Mouse (Mus musculus) heart, embryonic 16.5 days (tissue): Measurements from ENCODE around the gene Raver1. TPM values are rescaled to one million over a fixed set of nuclear protein-coding genes. Genes with fewer than 3 reads are reported as not detected.

Experiments used
- ATAC-seq: fragments of 200-750 bp; cut with Nextera tagmentation; replicated peaks from 2 replicates; pipeline ENCODE4 v1.8.0; 2017; ENCODE audit warnings: moderate number of reproducible peaks; ENCODE audit not compliant: insufficient read depth, low FRiP score; ENCODE audit errors: extremely low read depth
- H3K27ac ChIP-seq: fragments of 300-500 bp; sonication (generic); 2 replicates; pipeline ENCODE4 v1.5.1; 2014; ENCODE audit warnings: mild to moderate bottlenecking, low read length, control low read depth, moderate library complexity
- H3K27me3 ChIP-seq: fragments of 300-500 bp; sonication (generic); 2 replicates; pipeline ENCODE4 v1.6.1; 2014; ENCODE audit warnings: low read length, mixed read lengths; ENCODE audit not compliant: control insufficient read depth, insufficient read depth
- H3K36me3 ChIP-seq: fragments of 300-500 bp; sonication (generic); 2 replicates; pipeline ENCODE4 v1.6.1; 2014; ENCODE audit not compliant: control insufficient read depth, insufficient read depth
- H3K4me1 ChIP-seq: fragments of 300-500 bp; sonication (generic); 2 replicates; pipeline ENCODE4 v1.6.1; 2014; ENCODE audit warnings: low read length, mixed read lengths; ENCODE audit not compliant: control insufficient read depth, insufficient read depth
- H3K4me2 ChIP-seq: fragments of 300-500 bp; sonication (generic); 2 replicates; pipeline ENCODE4 v1.6.1; 2014; ENCODE audit warnings: low read depth, mild to moderate bottlenecking, control low read depth, low read length
- H3K4me3 ChIP-seq: fragments of 300-500 bp; sonication (generic); 2 replicates; pipeline ENCODE4 v1.5.1; 2014; ENCODE audit warnings: mild to moderate bottlenecking, control low read depth, low read length
- H3K9ac ChIP-seq: fragments of 300-500 bp; sonication (generic); 2 replicates; pipeline ENCODE4 v1.6.1; 2014; ENCODE audit warnings: low read length, control low read depth
- H3K9me3 ChIP-seq: fragments of 300-500 bp; sonication (generic); replicated peaks from 2 replicates; pipeline ENCODE4 v1.6.1; 2016; ENCODE audit warnings: low read length; ENCODE audit not compliant: control insufficient read depth
- WGBS: fragments of 180-500 bp; shearing (Covaris S2); extraction: QIAGEN DNeasy Blood & Tissue Kit; methylation state at CpG from one replicate; pipeline ENCODE4 v1.1.7; 2014; 5-methylcytosine and 5-hydroxymethylcytosine counted together
- polyA plus RNA-seq: library from polyadenylated mRNA; unstranded; fragments of >200 nt; fragmentation: Nextera tagmentation; extraction: Ambion mirVana; gene quantifications from 2 replicates; pipeline ENCODE4 v1.2.1, GENCODE M21; 2015

The Raver1 gene
- polyA plus RNA-seq, 1 experiment from 2014 or later: 49.3 TPM

DNA sequence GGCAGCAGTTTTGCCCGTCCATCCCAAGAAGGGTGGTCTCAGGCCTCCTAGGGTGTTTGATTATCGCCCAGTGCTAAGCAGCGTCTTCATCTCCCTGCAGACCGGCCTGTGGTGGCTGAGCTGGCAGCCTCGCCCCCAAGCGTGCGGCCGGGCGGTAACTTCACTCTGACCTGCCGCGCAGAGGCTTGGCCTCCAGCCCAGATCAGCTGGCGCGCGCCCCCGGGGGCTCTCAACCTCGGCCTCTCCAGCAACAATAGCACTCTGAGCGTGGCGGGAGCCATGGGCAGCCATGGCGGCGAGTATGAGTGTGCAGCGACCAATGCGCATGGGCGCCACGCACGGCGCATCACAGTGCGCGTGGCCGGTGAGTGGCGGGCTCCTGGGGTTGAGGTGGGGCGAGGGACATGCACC lies 54.3 kb downstream of the Raver1 start:
- ATAC-seq: peak; percentile 67
- peak overlapping the region; percentile 34 for H3K4me3 ChIP-seq
- peak overlapping the region; percentile 60 for H3K9ac ChIP-seq
- peak overlapping the region; percentile 52; the same call in 1 of the 2 replicates for H3K27ac ChIP-seq
- H3K36me3 ChIP-seq: no peaks in the 10 kb centered on the region
- no peaks in the 10 kb centered on the region for H3K9me3 ChIP-seq
- 2% methylated on average over 31 of the region's 31 CpGs for WGBS
- H3K4me1 ChIP-seq: peaks cover 25% of the 10 kb centered on the region
- H3K27me3 ChIP-seq: peaks cover 55% of the 10 kb centered on the region
- peak overlapping the region; percentile 71 for H3K4me2 ChIP-seq

DNA sequence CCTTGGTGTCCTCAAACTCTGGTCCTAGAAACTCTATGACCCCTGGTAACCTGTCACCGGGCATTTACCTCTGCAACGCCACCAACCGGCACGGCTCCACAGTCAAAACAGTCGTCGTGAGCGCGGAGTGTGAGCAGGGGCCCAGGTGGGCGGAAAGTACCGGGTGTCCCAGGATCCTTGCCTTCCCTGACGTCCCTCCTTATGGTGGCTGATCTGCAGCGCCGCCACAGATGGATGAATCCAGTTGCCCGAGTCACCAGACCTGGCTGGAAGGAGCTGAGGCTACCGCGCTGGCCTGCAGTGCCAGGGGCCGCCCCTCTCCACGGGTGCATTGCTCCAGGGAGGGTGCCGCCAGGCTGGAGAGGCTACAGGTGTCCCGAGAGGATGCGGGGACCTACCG lies 55.1 kb downstream of the Raver1 start:
- H3K4me3 ChIP-seq: no peak overlapping the region; the same call in none of the 2 replicates
- no peaks in the 10 kb centered on the region for H3K36me3 ChIP-seq
- WGBS: 3% methylated on average over 22 of the region's 22 CpGs
- no peaks in the 10 kb centered on the region for H3K9me3 ChIP-seq
- peaks cover 64% of the 10 kb centered on the region for H3K27me3 ChIP-seq
- H3K27ac ChIP-seq: no peak overlapping the region
- ATAC-seq: no peak
- H3K9ac ChIP-seq: no peak overlapping the region
- H3K4me1 ChIP-seq: peaks cover 31% of the 10 kb centered on the region
- H3K4me2 ChIP-seq: peak overlapping the region; percentile 71

- ATAC-seq: no peak
- Histone ChIP-seq H3K4me3 (peak overlapping the region; percentile 6; the same call in 1 of the 2 replicates), H3K4me2 (peak overlapping the region; percentile 71; the same call in 1 of the 2 replicates), H3K27ac (no peak overlapping the region), H3K27me3 (peaks cover 65% of the 10 kb centered on the region), H3K9me3 (no peaks in the 10 kb centered on the region), H3K36me3 (no peaks in the 10 kb centered on the region), H3K4me1 (peaks cover 33% of the 10 kb centered on the region), H3K9ac (no peak overlapping the region)
- WGBS: 12% methylated on average over 20 of the region's 20 CpGs
Measured at GRCm38 (mm10) chr9:21036161-21036560, 55.6 kb downstream of the Raver1 start.

DNA sequence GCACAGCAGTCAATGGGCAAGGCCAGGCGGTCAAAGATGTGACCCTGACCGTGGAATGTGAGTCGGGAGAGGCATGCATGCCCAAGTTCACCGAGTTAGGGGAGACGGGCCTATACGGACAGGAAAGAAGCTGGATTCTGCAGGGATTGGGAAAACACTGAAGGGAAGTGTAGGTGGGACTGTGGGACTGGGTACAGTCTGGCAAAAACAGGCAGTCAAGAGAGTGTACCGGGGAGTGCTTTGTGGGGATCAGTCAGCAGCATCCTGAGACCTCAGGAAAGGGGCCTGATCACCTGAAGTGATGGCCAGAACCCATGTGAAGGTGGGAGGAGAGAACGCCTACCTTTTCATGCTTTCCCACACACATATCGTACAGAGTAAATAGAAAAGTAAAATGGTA lies 56.2 kb downstream of the Raver1 start:
- no peak for ATAC-seq
- H3K4me1 ChIP-seq: peaks cover 39% of the 10 kb centered on the region
- no peak overlapping the region for H3K27ac ChIP-seq
- H3K9ac ChIP-seq: no peak overlapping the region
- H3K4me2 ChIP-seq: no peak overlapping the region
- no peak overlapping the region for H3K4me3 ChIP-seq
- H3K9me3 ChIP-seq: no peaks in the 10 kb centered on the region
- H3K36me3 ChIP-seq: no peaks in the 10 kb centered on the region
- H3K27me3 ChIP-seq: peaks cover 65% of the 10 kb centered on the region
- 34% methylated on average over 9 of the region's 9 CpGs for WGBS

DNA sequence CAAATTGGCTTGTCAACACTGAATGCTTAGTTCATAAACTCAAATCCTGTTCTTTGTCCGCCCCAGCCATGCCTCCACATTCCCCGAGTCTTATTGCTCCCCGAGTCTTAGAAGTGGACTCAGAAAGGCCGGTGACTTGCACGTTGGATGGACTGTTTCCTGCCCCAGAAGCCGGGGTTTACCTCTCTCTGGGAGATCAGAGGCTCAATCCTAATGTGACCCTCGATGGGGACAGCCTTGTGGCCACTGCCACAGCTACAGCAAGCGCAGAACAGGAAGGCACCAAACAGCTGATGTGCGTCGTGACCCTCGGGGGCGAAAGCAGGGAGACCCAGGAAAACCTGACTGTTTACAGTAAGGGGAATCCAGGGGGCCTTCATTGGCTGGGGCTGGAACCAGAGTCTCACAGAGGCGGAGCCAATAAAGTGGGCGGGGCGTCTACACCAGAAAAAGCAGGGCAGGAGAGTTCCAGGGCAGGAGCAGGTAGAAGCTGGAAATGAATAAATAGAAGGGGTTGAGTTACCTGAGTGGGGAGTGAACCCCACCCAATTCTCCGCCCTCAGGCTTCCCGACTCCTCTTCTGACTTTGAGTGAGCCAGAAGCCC lies 57.2 kb downstream of the Raver1 start:
- no peak for ATAC-seq
- H3K36me3 ChIP-seq: no peaks in the 10 kb centered on the region
- H3K4me3 ChIP-seq: 0 out of 2 replicates have a peak overlapping the region, but pooled peaks have one; percentile 6
- H3K9me3 ChIP-seq: no peaks in the 10 kb centered on the region
- H3K9ac ChIP-seq: no peak overlapping the region
- WGBS: 4% methylated on average over 17 of the region's 17 CpGs
- peaks cover 48% of the 10 kb centered on the region for H3K4me1 ChIP-seq
- H3K27me3 ChIP-seq: peaks cover 65% of the 10 kb centered on the region
- no peak overlapping the region for H3K4me2 ChIP-seq
- no peak overlapping the region for H3K27ac ChIP-seq

GRCm38 (mm10) chr9:21033136-21033535 lies 58.7 kb downstream of the Raver1 start:
- under 1% methylated on average over 34 of the region's 34 CpGs for WGBS
- Histone ChIP-seq H3K4me2 (peak overlapping the region; percentile 95), H3K4me3 (peak overlapping the region; percentile 60), H3K27me3 (peaks cover 61% of the 10 kb centered on the region), H3K27ac (no peak overlapping the region), H3K9me3 (no peaks in the 10 kb centered on the region), H3K4me1 (peaks cover 55% of the 10 kb centered on the region), H3K9ac (peak overlapping the region; percentile 62), H3K36me3 (no peaks in the 10 kb centered on the region)
- 0 out of 2 replicates have a peak, but pooled peaks have one; percentile 28 for ATAC-seq

DNA sequence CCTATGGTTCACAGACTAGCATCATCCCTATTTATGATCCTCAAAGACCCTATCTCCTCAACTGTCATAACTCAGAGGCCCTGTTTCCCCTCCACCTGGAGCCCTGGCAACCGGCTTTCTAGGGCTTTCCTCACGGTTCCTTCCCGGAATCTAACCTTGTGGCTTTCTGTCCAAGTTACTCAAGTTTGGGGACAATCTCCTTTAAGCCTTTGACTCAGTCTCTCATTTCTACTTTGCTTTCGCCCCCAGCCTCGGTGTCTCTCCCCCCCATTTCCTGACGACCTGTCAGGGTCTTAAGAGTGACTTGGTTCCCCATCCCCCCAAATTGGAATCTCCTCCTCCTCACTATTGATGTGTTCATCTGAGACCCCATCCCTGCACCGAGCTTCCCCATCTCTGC lies 59.3 kb downstream of the Raver1 start:
- Histone ChIP-seq H3K27ac (no peak overlapping the region), H3K9ac (no peak overlapping the region; the same call in 1 of the 2 replicates), H3K4me3 (peak overlapping the region; percentile 62), H3K4me2 (peak overlapping the region; percentile 95), H3K9me3 (no peaks in the 10 kb centered on the region), H3K36me3 (no peaks in the 10 kb centered on the region), H3K4me1 (peaks cover 50% of the 10 kb centered on the region), H3K27me3 (peaks cover 55% of the 10 kb centered on the region)
- no peak for ATAC-seq
- WGBS: 3% methylated on average over 7 of the region's 7 CpGs

DNA sequence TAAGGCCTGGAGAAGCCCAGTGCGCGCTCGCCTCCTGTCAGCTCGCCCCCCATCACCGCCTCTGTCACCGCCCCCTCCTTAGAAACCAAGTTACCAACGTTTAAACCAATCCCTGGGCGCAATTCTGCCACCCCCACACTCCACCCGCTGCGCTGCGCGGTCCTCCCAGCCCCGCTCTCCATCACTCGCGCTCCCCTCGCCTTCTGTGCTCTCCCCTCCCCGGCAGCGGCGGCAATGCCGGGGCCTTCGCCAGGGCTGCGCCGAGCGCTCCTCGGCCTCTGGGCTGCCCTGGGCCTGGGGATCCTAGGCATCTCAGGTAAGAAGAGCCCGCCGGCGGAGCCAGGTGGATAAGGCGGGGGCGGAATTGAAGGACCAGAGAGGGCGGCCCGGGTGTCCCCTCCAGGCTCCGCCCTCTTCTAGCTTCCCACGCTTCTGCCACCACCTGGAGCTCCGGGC lies 59.9 kb downstream of the Raver1 start, which contains the start of gene Icam5:
TSS of gene Icam5 (plus strand) at position 178 of the 456 bp plus-strand sequence.
- WGBS: 2% methylated on average over 34 of the region's 35 CpGs
- Histone ChIP-seq H3K27ac (0 out of 2 replicates have a peak within 1 kb of the TSS, but pooled peaks have one; percentile 43), H3K9ac (peak within 1 kb of the TSS; percentile 62), H3K4me2 (peak within 1 kb of the TSS; percentile 95), H3K4me3 (peak within 1 kb of the TSS; percentile 62), H3K27me3 (peaks cover 51% of the 10 kb centered on the region), H3K4me1 (peaks cover 46% of the 10 kb centered on the region), H3K36me3 (no peaks in the 10 kb centered on the region), H3K9me3 (no peaks in the 10 kb centered on the region)
- ATAC-seq: no peak

- H3K4me3 ChIP-seq: peak overlapping the region; percentile 62
- under 1% methylated on average over 36 of the region's 36 CpGs for WGBS
- peaks cover 42% of the 10 kb centered on the region for H3K4me1 ChIP-seq
- H3K36me3 ChIP-seq: no peaks in the 10 kb centered on the region
- no peaks in the 10 kb centered on the region for H3K9me3 ChIP-seq
- peak; percentile 33; the same call in 1 of the 2 replicates for ATAC-seq
- peak overlapping the region; percentile 95 for H3K4me2 ChIP-seq
- 0 out of 2 replicates have a peak overlapping the region, but pooled peaks have one; percentile 43 for H3K27ac ChIP-seq
- H3K27me3 ChIP-seq: peaks cover 45% of the 10 kb centered on the region
- peak overlapping the region; percentile 53 for H3K9ac ChIP-seq
Measured at GRCm38 (mm10) chr9:21031251-21031895, 60.4 kb downstream of the Raver1 start.
